Mouse (Mus musculus) ES-Bruce4 (cell line): ENCODE data around the gene Tbxas1.

Source experiments
- CTCF ChIP-seq: IDR thresholded peaks from one replicate; pipeline ENCODE4 v1.8.1; 2011; ENCODE audit warnings: low read depth, low read length
- EP300 ChIP-seq: IDR thresholded peaks from 2 replicates; pipeline ENCODE4 v1.6.1; 2011; ENCODE audit warnings: low read depth, low read length; ENCODE audit not compliant: insufficient read depth
- POLR2A ChIP-seq: IDR thresholded peaks from one replicate; pipeline ENCODE4 v1.8.1; 2011; ENCODE audit warnings: low read length; ENCODE audit not compliant: insufficient read depth

GRCm38 (mm10) chr6:38967988-38968387 is 92.8 kb downstream of the Tbxas1 start:
- TF ChIP-seq EP300 (no peak), CTCF (no peak), POLR2A (no peak)
